Mouse (Mus musculus): ENCODE measurements around the gene E2f2.

- no peak for TF ChIP-seq MAX (IDR thresholded peaks at IDR 0.05; ENCODE audit: low read depth)
- no peak for TF ChIP-seq POLR2AphosphoS2 (IDR thresholded peaks at IDR 0.05; ENCODE audit: insufficient read length, low read depth)
- no peak for TF ChIP-seq POLR2A (IDR thresholded peaks at IDR 0.05; ENCODE audit: insufficient read length, low read depth)
- no peak for TF ChIP-seq E2F4 (IDR thresholded peaks at IDR 0.05; ENCODE audit: insufficient read depth)
- no peak for TF ChIP-seq USF1 (IDR thresholded peaks at IDR 0.05; ENCODE audit: low read depth)
- no peak for TF ChIP-seq CEBPB (IDR thresholded peaks at IDR 0.05; ENCODE audit: insufficient read depth, poor library complexity, severe bottlenecking)
- no peak for TF ChIP-seq MYOG (IDR thresholded peaks at IDR 0.05; ENCODE audit: control insufficient read depth in 1 of 3, insufficient read depth in 1 of 3, insufficient read length in 2 of 3, low read depth in 2 of 3)
- no peak for TF ChIP-seq TCF12 (IDR thresholded peaks at IDR 0.05; ENCODE audit: insufficient read depth, poor library complexity, severe bottlenecking)
- no peak for TF ChIP-seq SRF (IDR thresholded peaks at IDR 0.05; ENCODE audit: control insufficient read depth, insufficient read length, low read depth)
- TF ChIP-seq MYOD1 (IDR thresholded peaks at IDR 0.05; ENCODE audit: control insufficient read depth in 1 of 3, insufficient read length in 2 of 3, low read depth in 2 of 3) = no peak
- no peak for TF ChIP-seq REST (IDR thresholded peaks at IDR 0.05; ENCODE audit: insufficient read depth, insufficient read length)
Observed at GRCm38 (mm10) chr4:136224677-136225460, 52.7 kb downstream of the E2f2 start.

All from myocyte (in vitro differentiated cells).